Mouse (Mus musculus): ENCODE data around the gene Msi2.

Gene Msi2

DNA sequence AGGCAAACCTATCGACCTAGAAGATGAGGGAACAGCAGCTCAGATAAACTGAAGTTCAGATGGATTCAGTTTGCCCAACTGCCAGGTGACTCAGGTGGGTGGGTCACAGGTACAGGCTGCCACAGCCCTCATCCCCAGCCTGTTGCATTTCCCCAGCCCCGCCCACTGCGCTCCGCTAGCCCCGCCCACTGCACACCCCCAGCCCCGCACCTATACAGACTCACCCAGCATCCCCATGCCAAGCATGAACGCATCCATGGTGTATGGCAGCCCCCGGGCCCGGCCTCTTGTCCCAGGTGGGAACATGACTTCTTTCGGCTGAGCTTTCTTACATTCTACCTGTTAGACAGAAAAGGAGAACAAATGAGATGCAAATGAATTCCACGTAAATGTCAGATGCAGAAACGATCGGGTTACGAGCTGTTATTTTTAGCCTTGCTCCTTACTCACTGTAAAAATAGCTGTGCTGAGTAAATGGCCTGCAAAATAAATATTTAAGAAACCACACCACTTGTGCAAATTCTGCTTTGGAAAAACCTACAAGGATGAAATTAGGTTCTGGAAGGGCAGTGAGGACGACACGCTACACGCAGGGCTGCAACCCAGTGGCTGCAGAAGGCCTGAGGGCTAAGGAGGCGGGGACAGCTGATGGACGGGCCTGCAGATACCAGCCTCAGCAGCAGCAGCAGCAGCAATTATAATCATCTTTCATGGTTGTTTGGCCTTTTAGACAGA is 323.8 kb downstream of the Msi2 start:
- DNase-seq = no peak

DNA sequence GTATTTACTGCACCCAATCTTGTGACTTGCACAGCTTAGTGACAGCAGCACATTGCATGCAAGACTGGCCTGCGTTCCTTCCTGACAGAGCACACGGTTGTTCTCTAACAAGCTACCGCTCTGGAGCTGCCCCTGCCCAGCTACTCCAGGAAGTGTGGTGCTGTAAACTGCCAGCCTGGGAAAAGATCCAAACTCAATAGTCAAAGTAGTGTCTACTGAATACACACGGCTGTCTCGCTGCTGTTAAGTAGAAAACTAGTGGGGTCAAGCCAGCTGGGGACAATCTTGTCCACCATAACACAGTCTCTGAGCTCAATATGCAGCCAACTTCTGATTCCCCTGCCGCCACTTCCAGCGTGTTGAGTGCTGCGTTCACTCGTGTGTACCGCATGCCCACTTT is 325.6 kb downstream of the Msi2 start:
- DNase-seq = no peak

DNA sequence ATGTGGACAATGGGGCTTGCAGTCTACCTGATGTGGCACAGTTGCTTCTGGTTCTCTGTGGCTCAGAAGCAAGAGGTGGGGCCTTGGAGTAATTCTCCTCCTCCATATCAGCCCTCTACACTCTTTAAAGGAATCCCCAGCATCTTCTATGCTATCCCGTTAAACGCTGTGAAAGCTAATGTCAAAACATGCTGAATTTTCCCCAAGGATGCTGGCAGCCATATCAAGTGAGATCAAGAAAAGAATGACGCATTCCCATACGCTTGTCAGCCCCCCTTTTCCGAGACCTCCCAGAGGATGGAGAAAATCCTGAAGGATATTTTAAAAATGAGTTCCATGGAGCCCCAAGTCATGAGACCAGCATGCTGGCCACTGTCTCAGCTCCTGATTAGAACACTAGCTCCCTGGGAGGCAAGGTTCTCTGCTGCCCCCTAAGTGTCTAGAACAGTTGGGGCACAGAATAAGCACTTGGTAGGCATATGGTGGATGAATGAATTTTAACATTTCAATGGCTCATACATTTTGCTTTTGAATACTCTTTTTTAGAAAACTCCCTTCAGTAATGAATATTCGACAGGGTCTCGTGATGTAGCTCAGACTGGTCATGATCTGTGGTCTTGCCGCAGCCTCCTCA is 327.0 kb downstream of the Msi2 start:
- DNase-seq = no peak

DNA sequence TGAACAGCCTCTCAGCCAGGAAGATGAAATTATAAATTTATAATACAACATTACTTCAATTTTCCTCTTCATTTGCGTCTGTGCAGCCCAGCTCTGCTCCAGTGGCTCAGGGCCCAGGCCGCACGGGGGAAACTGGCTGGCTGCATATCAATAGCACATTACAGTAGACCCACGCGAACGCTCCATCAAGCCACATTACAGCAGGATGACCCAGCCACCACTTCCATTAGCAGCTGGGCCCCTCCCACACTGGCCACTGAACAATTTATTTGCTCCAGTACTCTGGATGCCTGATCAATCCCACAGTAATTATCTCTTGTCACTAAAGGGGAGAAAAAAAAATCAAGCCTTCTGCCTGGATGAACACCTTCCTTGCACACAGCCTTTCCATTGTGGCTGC is 328.8 kb downstream of the Msi2 start:
- DNase-seq = no peak

DNA sequence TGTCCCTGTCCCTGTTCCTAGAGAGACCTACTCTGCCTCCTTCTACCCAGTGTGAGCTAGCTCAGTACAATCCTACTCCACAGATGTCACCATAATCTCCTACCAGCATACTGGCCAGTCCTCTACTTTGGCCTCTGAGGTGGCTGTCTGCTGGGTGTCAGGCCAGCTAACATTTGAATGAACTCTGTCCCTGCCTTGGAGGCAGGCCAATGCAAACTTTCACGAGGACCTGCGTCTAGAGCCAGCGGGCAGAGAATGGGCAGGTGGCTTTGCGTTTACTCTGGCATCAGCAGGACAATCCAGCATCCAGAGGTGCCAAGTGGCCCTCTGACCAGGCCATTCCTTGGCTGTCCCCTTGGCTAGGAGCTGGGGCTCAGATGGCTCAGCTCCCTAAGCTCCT is 331.4 kb downstream of the Msi2 start:
- no peak for DNase-seq

DNA sequence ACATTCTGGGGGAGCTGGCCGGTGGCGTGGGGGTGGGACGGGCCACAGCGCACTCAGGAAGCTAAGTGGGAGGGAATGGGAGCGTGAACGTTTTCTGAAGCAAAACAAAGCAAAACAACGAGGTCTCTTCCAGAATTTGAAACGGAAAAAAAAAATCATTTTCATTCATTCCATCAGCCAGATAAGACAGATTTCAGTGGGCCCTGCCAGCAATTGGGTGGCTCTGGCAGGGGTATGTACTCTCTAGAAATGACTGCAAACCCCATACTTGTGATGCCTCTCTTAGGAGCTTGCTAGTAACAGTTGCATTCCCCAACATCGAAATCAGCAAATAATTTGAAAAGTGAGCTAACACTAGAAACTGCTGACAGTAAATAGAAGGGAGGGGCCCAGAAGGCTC is 335.9 kb downstream of the Msi2 start:
- no peak for DNase-seq

DNA sequence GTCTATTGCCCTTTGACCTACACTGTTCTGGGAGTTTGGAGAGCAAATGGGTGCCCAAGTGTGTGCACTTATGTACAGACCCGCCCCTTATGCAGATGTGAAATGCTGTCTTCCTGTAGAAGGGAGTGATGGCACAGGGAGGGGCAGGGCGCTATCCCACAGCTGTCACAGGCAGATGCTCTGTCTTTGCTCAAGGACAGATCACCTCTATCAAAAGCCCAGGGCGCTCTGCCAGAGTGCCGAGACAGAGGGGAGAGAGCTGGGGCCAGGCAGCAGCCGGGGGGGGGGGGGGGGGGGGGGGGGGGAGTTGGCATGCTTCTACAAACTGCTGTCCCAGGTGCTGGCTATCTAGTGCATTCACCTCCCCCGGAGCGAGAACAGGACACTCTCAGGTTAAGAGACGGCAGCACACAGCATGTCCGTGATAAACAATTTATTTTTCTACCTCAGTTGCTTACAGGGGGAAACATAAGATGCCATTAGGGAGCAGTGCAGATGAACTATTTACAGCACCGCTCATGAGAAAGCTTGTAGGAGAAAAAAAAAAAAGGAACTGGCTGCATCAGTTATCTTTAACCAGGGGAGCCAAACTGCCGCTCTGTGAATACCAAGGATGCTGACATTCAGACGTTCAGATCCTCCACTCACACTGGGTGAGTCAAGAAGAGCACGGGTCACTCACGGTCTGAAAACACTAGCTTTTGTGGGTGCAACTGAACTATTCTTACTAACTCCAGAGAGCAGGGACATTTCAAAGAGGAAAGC is 337.0 kb downstream of the Msi2 start:
- no peak for DNase-seq

DNA sequence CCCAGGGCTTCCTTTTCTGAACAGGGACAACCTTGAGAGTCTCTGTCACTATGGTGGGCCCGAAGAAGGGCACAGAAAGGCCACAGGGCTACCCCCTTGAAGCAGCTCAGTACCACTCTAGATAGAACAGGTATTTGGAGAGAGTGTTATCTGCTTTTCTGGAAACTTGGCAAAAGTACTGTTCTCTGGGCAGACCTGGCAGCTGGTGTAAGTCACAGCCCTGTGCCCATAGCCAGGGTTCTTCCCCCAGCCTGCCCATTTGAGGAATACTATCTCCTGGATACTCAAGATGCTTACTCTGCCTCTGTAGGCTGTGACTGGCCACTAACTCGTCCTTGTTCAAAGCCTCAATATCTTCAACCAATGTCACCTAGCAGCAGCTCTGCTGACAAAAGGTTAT is 338.7 kb downstream of the Msi2 start:
- no peak for DNase-seq

DNA sequence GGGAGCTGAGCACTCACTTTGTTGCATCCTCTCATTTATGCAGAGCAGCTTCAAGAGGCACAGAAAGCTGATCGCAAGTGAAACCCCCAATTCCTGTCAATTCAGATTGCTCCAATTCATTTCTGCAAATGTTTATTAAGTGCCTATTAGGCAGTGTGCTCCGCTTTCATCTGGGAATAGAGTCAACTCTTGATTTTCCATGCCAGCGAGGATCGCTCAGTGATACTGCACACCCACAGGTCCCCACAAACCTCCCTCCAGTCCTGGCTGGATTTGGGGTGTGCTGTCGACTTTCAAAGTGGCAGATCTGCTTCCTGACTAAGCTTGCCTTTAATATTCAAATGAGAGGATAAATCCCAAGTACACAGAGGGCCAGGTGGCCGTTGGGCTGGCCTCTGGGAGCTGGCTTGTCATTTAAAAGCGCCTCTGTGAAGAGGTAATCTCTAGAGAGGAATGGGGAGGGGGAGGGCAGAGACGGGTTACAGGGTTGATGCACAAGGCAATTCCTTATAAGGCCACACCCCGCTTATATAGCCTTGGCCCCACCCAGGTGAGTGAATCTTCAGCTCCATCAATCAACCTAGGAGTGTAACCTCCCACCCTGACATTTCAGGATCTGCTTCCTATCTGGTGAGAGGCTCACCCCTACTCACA is 339.5 kb downstream of the Msi2 start:
- no peak for DNase-seq

DNA sequence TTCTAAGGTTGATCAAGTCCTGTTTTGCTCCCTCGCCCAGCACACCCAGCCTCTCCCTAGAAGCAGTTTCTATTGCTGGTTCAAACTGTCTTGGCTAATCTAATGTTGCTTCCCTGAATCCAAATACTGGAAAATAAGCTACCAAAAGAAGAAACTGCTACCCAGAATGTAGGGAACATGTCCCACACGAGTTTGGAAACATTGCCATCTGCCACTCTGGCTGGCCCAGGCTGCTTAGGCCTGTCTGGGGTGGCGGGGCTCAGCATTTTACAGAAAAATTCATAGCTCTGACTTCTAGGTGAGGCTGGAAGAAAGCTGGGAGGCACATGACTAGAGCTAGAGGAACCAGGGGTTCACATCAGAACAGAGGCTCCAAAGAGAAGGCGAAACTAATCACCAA is 345.7 kb downstream of the Msi2 start:
- DNase-seq = no peak

DNA sequence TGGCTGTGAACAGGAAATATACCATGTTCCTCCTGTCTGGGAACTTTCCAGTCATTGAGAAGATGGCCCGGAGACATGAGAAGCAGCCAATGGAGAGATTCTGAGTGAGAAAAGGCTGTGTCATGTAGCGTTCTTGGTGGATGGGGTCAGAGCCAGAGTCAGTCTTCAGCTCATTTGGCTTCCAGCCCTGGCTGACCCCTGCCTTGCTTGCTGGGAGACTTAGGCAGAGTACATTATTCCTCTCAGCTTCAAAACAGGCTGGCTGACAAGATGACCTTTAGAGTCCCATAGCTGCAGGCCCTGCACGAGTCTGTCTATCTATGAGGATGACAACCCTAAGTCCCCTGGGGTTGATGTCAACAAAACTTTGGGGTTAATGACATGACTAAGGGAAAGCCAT is 348.4 kb downstream of the Msi2 start:
- DNase-seq = no peak

DNA sequence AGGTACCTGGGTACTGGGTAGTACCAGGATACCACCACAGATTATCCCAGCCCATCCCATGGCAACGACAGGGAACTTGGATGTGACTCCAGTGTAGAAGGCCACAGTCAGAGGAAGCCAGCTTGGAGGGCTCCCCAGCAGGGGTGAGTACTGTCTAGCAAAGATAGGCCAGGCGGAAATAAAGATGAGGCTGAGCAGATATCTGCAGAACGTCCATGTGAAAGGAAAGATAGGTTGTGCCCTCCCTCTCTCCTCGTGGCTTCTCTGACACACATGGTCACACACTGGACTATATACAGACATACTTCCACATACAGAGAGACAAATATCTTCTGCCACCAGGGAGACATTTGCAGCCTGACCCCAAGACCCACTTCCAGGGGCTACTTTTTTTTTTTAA is 350.8 kb downstream of the Msi2 start:
- DNase-seq = no peak

DNA sequence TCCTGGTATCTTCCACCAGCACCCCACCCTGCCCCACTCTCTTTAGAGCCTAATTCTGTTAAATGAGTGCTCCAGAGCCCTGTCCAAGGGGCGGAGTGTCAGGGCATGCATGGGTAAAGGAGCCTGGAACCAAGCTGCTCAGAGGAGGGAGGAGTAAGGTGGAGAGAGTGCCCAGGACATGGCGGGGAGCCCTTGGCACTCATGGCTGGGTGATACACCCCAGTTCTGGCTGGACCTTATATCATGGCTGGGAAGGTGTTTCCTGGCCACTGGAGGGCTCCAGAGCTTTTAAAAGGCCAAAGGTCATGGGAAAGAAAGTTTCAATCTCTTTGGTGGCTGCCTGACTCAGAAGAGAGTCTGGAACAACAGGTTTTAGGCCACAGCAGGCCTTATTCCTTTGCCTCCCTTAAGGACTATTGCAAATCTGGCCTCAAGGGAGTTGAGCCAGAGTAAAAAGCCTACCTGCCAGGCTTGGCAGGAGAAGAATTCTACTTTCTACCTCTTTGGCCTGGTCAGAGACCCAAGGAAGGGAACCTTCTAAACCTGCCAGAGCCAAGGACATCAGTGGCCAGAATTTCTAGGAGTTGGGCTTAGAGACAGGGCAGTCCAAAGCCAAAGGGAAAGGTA is 352.3 kb downstream of the Msi2 start:
- DNase-seq = no peak

DNA sequence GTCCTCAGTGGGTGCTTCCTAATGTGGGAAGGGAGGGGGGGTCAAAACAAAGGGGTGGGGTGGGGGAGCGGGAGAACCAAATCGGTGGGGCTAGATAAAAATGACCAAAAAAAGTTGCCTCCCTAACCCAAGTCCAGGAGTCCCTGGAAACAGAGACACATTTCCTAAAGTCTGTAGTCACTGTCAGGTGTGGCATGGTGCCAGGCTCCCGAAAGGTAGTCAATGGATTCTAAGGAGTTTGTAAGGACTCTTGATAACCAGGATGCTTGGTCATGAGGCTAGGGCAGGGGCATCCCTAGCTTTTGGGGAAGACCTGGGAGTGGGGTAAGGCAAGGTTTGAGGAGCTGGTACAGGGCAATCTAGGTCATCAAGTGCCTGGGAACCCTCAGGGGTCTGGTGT is 354.1 kb downstream of the Msi2 start:
- DNase-seq = no peak

DNA sequence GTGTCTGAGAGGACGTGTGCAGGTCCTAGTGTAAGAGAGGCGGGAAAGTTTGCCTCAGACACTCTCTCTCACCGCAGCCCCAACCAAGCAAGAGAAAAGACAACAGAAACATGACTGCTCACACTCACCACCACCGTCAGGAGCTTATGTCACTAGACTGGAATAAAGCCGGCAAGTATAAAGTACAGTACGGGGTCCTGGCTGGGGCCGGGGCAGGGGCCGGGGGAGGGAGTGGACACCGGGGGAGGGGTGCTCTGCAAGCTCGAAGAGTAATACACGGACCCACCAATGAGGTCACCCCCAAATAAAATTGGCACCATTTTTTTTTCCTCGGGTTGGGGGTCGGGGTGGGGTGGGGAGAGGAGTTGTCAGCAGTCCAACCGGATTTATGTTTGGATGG is 354.8 kb downstream of the Msi2 start:
- no peak for DNase-seq

DNA sequence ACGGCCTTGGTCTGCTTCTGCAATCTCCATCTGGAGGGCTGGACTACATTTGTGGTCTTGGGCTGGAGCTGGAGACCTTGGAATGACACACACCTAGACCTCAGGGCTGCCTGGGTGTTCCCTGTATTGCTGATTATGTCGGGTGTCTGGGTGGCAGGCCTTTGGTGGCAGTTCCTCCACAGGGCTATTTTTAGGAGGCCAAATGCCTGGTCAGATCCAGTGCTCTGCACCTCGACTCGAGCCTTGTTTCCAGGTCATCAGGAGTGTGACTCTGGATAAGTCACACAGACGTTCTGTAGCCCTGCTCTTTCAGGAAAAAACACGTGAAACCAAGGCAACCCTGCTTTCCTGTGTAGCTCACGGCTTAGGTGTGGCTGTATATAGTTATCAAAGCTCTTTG is 358.6 kb downstream of the Msi2 start:
- DNase-seq = no peak

DNA sequence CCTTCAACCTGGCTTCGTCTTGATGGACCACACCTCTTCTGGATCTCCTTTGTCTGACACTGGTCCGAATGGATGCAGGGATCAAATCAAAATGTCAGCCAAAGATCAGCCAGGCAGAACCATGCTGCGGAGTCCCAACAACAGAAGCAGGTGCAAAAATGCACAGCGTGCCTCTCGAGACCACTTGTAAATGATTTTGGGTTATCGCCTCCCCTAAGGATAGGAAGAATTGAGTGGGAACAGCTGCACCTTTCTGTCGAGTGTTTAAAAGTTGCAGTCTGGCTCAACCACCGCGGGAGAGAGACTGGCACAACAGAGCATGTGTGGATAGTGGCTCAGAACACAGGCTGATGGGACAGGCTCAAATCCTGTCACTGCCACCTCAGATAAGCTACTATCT is 361.0 kb downstream of the Msi2 start:
- no peak for DNase-seq

DNA sequence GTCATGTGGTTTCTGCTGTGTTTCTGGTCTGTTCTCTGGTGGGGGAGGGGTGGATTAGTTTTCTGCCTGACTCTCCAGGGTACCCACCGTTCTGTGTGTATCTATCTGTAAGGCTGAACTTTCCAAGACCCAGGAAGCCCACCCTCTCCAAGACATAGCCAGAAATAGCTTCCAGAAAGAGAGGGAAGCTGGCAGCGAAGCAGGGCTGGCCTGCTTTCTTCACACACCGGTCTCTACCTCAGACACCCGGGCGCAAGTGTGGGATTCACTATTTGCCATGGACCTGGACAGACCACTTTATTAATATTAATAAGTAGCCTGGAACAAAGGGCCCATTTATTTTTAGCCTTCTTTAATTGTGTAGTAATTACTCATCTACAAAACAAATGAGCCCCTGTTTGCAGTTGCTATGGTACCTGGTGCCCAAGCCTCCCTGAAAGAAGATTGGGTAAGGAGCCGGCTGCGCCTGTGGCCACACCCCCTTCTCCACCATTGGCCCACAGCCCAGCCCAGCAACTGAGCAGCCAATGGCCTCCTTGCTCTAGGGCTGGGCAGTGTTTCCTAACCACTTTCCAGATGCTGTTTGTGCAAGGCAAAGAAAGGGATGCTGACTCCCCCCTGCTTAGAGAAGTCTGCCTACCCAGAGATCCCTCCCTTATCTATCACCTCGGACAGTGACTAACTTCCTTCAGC is 361.6 kb downstream of the Msi2 start:
- no peak for DNase-seq

DNA sequence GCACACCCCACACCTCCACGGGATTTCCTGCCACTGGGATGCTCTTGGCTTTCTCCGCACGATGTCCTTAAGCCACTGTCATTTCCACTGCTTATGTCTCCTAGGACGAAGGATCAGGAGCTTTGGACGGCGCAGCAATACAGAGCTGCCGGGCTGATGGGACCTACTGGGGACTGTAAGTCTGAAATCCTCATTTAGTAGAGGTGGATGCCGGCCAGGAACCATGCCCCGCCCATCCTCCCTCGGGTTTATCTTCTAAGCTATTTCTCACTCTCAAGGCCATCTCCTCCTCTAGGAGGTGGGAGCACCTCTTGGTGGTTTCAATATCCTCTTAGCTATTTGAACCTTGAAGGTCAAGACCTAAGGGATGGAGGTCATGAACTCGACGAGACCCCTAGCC is 362.3 kb downstream of the Msi2 start:
- DNase-seq = no peak

DNA sequence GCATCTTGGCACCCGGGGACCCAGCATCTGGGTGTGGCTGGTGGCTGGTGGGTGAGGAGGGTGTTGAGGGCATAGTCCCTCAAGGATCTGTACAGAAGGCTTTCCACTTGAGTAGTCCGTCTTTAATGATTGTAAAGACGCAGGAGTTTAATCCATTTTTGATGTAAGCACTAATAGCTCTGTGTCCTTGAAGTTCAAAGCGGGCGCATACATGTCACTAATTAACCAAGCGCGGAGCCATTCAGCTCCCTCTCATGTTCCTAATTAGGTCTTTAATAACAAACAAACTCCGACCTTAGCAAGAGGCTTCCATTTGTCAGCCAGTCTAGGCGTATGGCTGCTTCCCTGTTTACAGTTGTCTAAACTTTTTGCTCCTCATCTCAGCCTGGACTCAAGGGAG is 363.5 kb downstream of the Msi2 start:
- no peak for DNase-seq

DNA sequence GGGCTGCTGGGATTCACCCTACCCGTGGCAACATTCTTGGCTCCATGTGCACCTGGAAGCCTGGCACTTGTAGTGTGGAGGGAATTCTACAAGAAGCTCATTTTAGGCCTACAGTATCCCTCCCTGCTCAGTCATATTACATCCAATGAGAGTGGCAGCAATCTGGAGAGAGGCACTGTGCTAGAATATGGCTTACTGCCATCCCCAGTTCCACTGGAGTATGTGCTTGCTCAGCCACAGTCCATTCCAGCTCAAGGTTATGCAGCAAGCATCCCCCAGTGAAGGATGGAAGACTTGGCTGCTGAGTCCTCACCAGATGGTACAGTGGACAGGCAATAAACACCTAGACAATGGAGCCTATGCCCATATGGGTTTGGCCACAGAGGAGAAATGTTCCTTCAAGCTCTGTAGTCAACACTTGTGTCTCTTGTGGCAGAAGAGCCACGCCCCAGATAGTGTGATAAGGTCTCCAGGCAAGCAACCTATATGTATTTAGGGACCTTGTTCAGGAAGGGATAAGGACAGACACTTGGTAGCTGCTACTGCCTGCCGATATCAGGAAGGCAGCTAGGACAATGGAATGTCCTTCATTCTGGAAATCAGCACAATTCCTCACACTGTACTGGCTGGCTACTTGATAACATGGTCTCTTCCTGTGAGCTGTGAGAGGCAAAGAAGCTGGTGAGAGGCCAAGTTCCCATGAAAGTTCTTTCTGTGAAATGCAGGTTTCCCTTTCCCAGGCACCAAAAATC is 366.4 kb downstream of the Msi2 start:
- DNase-seq = no peak

DNA sequence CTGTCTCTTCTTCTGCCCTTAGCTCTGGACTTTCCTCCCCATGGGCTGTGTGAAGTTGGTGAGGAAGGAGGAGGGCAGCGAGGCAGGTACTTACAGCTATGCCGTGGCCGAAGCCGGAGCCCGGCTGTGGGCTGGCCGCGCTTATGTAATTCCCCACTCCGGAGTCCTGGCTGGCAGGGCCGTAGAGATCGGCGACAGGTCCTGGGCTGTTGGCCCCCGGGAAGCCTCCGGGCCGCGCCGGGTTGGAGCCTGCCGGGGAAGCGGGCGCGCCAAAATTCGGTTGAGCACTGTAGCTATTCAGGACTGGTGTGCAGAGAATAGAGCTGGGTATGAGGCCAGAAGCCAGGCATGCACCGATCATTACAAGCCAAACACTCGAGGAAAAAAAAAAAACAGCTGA is 369.6 kb downstream of the Msi2 start:
- no peak for DNase-seq

Measured in thymus, postnatal 25 days (tissue).